Mouse (Mus musculus): ENCODE measurements around the gene Flvcr1. TPM values are rescaled to one million over a fixed set of nuclear protein-coding genes. Genes with fewer than 3 reads are reported as not detected.

The Flvcr1 gene
- polyA plus RNA-seq, 1 experiment from 2014 or later: 8.5 TPM

DNA sequence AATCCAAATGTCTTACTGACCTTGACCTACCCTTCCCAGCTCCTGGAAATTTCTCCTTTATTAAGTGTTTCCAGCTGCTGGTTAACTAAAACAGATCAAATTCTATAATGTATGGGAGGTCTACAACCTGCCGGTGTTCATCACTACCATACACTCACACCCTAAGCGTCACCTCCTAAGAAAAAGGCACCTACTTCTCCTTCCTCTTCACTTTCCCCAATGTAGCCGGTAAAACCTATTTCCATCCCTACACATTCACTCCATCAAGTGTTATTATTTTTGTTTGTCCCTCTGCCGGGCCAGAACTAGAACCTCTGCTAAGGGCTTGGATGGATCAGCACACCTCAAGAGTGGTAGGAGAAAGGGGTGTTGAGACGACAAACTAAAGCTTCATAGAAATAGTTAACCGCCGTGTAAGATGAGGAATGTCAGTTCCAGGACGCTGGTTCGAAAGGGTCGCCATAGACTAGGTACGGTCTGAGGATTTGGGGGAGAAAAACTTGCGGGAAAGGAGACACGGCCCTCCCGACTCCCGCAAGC lies 36.4 kb upstream of the Flvcr1 start:
- Histone ChIP-seq H3K27me3 (ENCODE audit: insufficient read depth, poor library complexity, severe bottlenecking) (no peaks in the 10 kb centered on the region), H3K36me3 (peaks cover 30% of the 10 kb centered on the region), H3K4me3 (peak overlapping the region; percentile 92), H3K4me1 (peaks cover 22% of the 10 kb centered on the region), H3K27ac (peak overlapping the region; percentile 95), H3K9me3 (no peaks in the 10 kb centered on the region)
- WGBS: 8% methylated on average over 15 of the region's 15 CpGs
- DNase-seq (ENCODE audit: low spot score): no peak

DNA sequence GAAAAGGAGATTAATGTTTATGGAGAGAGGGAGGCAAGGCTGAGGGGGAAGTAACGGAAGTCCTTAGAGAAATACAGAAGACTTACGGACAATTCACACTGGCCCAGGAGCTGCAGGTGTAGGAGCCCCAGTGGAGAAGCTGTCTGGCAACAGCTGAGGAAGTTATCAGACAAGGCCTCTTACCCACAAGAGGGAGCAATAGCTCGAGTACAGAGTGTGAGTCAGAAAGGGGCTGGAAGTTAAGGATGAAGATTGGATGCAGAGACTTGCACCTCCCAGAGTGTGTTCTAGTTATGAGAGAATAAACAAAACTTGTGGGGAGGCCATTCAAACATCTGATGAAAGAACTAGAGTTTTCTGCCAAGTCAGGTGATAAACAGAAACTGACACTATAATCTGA lies 31.5 kb upstream of the Flvcr1 start:
- no peaks in the 10 kb centered on the region for H3K27me3 ChIP-seq (ENCODE audit: insufficient read depth, poor library complexity, severe bottlenecking)
- no peak overlapping the region for H3K27ac ChIP-seq
- peaks cover 5% of the 10 kb centered on the region; the same call in 1 of the 2 replicates for H3K36me3 ChIP-seq
- DNase-seq (ENCODE audit: low spot score): no peak
- no peak overlapping the region for H3K4me3 ChIP-seq
- H3K4me1 ChIP-seq: peaks cover 14% of the 10 kb centered on the region; the same call in 1 of the 2 replicates
- WGBS: 54% methylated on average over 3 of the region's 3 CpGs
- no peaks in the 10 kb centered on the region for H3K9me3 ChIP-seq

DNA sequence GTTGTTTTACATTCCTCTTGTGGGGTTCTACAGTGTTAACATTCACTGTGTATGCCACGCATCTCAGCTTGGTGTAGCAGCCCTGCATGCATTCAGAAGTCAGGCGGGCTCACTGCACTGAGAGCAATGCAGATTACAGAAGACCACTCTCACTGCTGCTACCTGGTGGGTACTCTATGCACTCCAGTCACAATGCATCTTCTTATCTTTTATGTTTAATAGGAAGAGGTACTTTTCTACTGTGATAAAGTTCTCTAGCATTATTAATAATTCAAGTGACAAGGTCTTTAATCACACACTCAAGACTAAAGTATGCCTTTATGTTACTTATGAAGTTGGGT lies 29.5 kb upstream of the Flvcr1 start:
- Histone ChIP-seq H3K4me3 (no peak overlapping the region), H3K9me3 (no peaks in the 10 kb centered on the region)
- WGBS: 44% methylated on average over 2 of the region's 2 CpGs

DNA sequence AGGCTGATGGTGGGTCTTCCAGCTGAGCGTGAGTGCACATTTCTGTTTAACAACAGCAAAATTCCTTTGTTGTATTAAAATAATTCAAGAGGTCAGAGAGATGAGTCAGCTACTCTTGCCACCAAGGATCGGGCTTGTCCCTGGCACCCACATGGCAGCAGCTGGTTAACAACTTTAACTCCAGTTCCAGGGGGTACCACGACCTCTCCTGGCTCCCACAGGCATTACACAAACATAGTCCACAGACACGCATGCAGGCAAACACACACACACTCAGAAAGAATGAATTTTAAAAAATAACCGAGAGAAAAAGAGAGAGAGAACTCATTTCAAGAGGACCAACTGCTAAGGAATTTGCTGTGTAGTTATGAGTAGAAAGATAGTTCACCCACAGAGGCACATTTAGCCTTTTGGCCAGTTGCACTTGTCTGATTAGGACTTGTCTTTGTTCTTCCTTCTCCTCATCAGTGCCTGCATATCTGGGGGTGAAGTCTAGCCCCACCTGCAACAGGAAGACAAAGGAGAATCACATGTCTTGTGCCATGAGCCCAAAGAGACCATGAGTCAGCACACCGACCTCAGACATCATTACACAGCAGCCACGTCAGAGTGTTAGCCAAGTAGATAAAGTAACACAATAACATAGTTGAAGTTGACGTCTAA lies 29.0 kb upstream of the Flvcr1 start:
- 58% methylated on average over 8 of the region's 8 CpGs for WGBS
- DNase-seq (ENCODE audit: low spot score): peak; percentile 90
- no peak overlapping the region for H3K4me3 ChIP-seq
- peaks cover 6% of the 10 kb centered on the region; the same call in 1 of the 2 replicates for H3K4me1 ChIP-seq
- peaks cover 5% of the 10 kb centered on the region; the same call in 1 of the 2 replicates for H3K36me3 ChIP-seq
- H3K9me3 ChIP-seq: no peaks in the 10 kb centered on the region
- peak overlapping the region; percentile 43; the same call in 1 of the 2 replicates for H3K27ac ChIP-seq
- H3K27me3 ChIP-seq (ENCODE audit: insufficient read depth, poor library complexity, severe bottlenecking): no peaks in the 10 kb centered on the region

More for the DNA sequence above, 29.5 kb upstream of the Flvcr1 start:
- Histone ChIP-seq H3K27ac (no peak overlapping the region), H3K36me3 (peaks cover 5% of the 10 kb centered on the region; the same call in 1 of the 2 replicates), H3K4me1 (peaks cover 6% of the 10 kb centered on the region; the same call in 1 of the 2 replicates), H3K27me3 (ENCODE audit: insufficient read depth, poor library complexity, severe bottlenecking) (no peaks in the 10 kb centered on the region)
- no peak for DNase-seq (ENCODE audit: low spot score)

DNA sequence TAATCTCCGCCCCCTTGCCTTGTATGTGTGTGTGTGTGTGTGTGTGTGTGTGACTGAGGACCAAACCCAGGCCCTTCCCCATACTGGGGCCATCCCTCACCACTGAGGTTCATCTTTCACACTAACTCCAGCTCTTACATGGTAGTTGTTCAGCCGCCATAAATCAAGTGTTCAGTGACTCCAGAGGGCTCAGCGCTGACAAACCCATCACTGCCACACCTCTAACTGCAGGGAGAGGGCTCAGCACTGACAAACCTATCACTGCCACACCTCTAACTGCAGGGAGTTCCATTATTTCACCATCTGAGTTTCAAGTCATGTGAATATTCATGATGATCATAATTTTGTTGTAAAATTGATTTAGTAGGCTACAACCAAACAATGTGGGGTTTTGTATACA lies 27.6 kb upstream of the Flvcr1 start:
- Histone ChIP-seq H3K27me3 (ENCODE audit: insufficient read depth, poor library complexity, severe bottlenecking) (no peaks in the 10 kb centered on the region), H3K36me3 (peaks cover 4% of the 10 kb centered on the region; the same call in 1 of the 2 replicates), H3K4me3 (no peak overlapping the region), H3K4me1 (peaks cover 6% of the 10 kb centered on the region; the same call in 1 of the 2 replicates), H3K27ac (no peak overlapping the region), H3K9me3 (no peaks in the 10 kb centered on the region)
- no peak for DNase-seq (ENCODE audit: low spot score)
- WGBS: 63% methylated on average over 3 of the region's 3 CpGs

DNA sequence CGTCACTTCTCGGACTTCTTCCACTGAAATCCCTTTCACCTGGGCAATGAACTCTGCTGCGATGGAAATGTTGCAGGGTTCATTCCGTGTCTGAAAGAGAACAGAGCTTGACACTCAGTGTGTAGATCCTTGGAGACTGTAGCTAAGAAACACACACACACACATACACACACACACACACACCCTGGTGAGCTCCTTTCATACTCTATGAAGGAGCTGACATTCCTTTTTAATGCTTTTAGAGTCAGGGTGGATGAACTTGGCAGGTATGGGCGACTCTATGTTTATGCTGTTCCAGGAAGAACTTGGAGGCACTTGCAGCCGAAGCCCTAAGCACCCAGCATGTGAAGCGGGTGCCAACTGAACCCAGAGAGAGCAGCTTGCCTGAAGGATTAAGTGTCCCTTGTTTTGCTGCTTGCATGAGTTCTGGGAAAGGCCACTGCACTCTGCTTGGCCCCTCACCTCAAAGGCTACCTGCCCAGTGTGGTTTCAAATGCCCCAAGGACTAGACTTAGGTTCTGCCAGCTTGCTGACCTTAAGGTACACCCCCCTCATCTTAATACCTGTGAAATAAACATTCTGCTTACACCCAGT lies 20.4 kb upstream of the Flvcr1 start:
- Histone ChIP-seq H3K4me3 (no peak overlapping the region), H3K36me3 (no peaks in the 10 kb centered on the region), H3K9me3 (no peaks in the 10 kb centered on the region), H3K27ac (no peak overlapping the region), H3K4me1 (0 out of 2 replicates have a peak, but pooled peaks cover 4% of the 10 kb centered on the region), H3K27me3 (ENCODE audit: insufficient read depth, poor library complexity, severe bottlenecking) (no peaks in the 10 kb centered on the region)
- WGBS: 69% methylated on average over 7 of the region's 7 CpGs
- DNase-seq (ENCODE audit: low spot score): no peak

DNA sequence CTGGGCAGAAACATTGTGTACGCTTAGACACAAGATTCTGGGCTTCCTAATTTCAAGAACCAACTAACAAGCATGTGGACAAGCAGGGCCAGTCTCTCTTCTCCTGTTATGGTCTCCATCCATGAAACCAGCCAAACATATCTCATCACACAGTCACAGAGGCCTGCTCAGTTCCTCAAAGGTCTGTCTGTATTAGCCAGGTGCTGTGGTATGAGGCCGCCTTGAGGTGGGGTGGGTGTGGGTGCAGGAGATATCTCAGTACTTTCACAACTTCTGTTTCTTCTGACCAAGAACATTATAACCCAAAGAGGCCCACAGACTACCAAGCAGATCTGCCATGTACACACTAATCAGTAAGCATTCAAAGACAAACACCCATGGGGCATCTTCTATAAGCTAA lies 19.3 kb upstream of the Flvcr1 start:
- Histone ChIP-seq H3K36me3 (no peaks in the 10 kb centered on the region), H3K4me3 (no peak overlapping the region), H3K27ac (0 out of 2 replicates have a peak overlapping the region, but pooled peaks have one; percentile 13), H3K4me1 (0 out of 2 replicates have a peak, but pooled peaks cover 4% of the 10 kb centered on the region), H3K9me3 (no peaks in the 10 kb centered on the region), H3K27me3 (ENCODE audit: insufficient read depth, poor library complexity, severe bottlenecking) (no peaks in the 10 kb centered on the region)
- DNase-seq (ENCODE audit: low spot score): no peak
- WGBS: 91% methylated on average over 2 of the region's 2 CpGs

DNA sequence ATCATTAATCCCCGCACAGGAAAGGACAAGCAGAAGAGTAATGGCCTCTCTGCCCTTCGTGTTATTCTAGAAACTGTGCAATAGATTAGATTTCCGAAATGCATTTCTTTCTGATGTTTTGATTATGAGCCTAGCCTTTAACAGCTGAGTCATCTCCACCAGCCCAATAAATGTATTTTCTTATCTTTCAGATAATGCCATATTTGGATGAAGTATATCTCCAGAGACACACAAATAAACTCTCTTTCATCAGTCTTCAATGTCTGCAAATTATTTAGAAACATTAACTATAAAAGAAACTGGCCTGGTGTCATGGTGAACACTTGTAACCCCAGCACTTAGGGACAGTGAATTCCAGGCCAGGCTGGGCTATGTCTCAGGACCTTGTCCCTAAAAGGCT lies 16.7 kb upstream of the Flvcr1 start:
- Histone ChIP-seq H3K36me3 (no peaks in the 10 kb centered on the region), H3K9me3 (no peaks in the 10 kb centered on the region), H3K27ac (no peak overlapping the region), H3K4me3 (no peak overlapping the region), H3K4me1 (0 out of 2 replicates have a peak, but pooled peaks cover 4% of the 10 kb centered on the region), H3K27me3 (ENCODE audit: insufficient read depth, poor library complexity, severe bottlenecking) (no peaks in the 10 kb centered on the region)
- WGBS: 82% methylated on average over 3 of the region's 3 CpGs
- DNase-seq (ENCODE audit: low spot score): no peak

DNA sequence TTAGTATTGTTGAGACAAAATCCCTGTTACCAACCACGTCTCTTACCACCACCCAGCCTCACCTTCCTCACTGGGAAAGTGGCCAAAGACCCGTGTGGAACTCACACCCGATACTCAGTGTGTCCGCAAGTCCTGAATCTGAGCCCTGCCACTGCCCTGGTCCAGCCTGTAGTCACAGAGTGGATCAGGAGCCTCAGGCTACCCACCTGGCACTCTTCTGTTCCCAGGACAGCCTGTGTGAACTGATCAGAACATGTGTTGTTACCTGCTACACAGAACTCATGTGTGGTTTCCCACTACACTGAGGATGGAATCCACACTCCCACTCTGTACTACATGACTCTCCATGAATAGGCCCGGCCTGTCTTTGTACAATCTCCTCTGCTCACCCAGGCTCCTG lies 16.1 kb upstream of the Flvcr1 start:
- Histone ChIP-seq H3K27ac (no peak overlapping the region), H3K27me3 (ENCODE audit: insufficient read depth, poor library complexity, severe bottlenecking) (no peaks in the 10 kb centered on the region), H3K36me3 (no peaks in the 10 kb centered on the region), H3K9me3 (no peaks in the 10 kb centered on the region), H3K4me3 (no peak overlapping the region), H3K4me1 (0 out of 2 replicates have a peak, but pooled peaks cover 4% of the 10 kb centered on the region)
- peak; percentile 51 for DNase-seq (ENCODE audit: low spot score)
- WGBS: 79% methylated on average over 5 of the region's 5 CpGs

DNA sequence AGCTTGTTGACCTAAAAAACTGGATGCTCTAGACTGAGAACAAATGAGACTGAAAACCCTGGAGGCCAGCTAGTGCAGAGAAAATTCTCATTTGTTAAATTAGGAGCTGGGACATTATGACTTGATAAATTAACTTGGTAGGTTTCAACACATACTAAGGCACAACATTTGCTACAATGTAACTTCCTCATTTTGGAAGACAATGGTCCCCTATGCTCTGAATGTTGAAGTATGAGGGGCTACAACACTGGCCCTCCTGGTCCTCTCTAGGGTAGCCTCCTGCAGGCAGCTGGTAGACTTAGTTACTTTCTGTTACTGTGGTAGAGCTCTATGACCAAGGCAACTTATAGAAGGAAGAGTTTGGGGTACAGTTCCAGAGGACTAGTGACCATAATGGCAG lies 15.4 kb upstream of the Flvcr1 start:
- Histone ChIP-seq H3K27me3 (ENCODE audit: insufficient read depth, poor library complexity, severe bottlenecking) (no peaks in the 10 kb centered on the region), H3K4me1 (0 out of 2 replicates have a peak, but pooled peaks cover 2% of the 10 kb centered on the region), H3K27ac (no peak overlapping the region), H3K4me3 (no peak overlapping the region), H3K9me3 (no peaks in the 10 kb centered on the region), H3K36me3 (no peaks in the 10 kb centered on the region)
- peak; percentile 27 for DNase-seq (ENCODE audit: low spot score)

DNA sequence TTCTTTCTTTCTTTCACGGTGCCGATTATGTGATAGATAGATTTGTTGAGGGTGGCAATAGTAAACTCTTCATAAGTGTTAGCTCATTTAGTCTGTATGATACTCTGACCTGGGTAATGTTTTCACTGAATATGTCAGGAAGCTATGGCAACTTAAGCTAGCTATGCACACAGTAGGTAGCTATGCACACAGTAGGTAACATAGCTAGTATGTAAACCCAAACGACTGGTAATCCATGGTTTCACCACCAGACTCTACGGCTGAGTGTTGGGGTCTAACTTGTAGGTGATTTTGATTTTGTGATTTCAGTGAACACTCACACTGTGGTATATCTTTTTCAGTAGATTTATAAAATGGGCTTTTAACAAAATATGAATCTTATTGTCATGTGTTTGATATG lies 12.0 kb upstream of the Flvcr1 start:
- Histone ChIP-seq H3K36me3 (no peaks in the 10 kb centered on the region), H3K4me3 (no peak overlapping the region), H3K27ac (no peak overlapping the region), H3K27me3 (ENCODE audit: insufficient read depth, poor library complexity, severe bottlenecking) (no peaks in the 10 kb centered on the region), H3K9me3 (no peaks in the 10 kb centered on the region), H3K4me1 (no peaks in the 10 kb centered on the region)
- no peak for DNase-seq (ENCODE audit: low spot score)
- WGBS: 93% methylated on average over 4 of the region's 4 CpGs

DNA sequence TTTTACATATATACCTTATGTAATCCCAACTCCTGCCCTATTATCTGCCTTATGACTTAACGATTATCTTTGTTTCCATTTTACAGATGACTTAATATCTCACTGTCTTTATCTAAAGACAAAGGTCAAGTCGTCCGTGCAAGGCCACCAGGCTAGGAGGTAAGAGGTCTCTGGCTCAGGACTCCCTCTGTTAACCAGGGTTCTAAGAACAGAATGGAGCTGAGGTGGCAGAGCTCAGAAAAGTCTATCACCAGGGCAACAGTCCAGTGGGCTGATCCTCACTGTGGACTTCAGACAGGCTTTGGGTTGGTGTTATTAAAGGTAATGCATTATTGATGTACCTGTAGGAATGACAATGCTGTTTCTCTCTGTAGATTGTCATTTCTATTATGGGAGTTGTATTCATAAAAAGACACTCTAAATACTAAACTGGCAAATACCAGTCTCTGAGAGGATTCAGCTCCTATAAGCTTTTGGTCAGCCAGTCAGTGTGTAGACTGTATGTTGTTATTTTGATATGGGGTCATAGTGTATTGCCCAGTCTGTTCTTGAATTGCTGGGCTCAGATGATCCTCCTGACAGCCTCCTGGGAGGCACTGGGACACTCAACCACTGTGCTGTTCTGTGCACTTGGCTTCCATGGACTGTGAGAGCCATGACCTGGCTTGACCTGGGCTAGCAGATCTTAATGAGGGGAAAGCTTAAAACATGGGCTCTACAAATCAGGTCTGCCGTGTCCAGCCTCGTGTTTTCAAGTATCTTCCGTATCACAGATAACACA lies 10.8 kb upstream of the Flvcr1 start, which contains the start of gene Spata45:
Gene Spata45, plus strand, starts transcription at position 86 of the 781 bp plus-strand sequence.
- Histone ChIP-seq H3K27ac (no peak within 1 kb of the TSS), H3K27me3 (ENCODE audit: insufficient read depth, poor library complexity, severe bottlenecking) (no peaks in the 10 kb centered on the region), H3K4me3 (no peak within 1 kb of the TSS), H3K36me3 (no peaks in the 10 kb centered on the region), H3K4me1 (peaks cover 3% of the 10 kb centered on the region; the same call in 1 of the 2 replicates), H3K9me3 (no peaks in the 10 kb centered on the region)
- no peak for DNase-seq (ENCODE audit: low spot score)
- 72% methylated on average over 6 of the region's 6 CpGs for WGBS
